Mouse (Mus musculus): ENCODE data around the gene Jaml. TPM values are rescaled to one million over a fixed set of nuclear protein-coding genes. Genes with fewer than 3 reads are reported as not detected.

Gene Jaml
- polyA plus RNA-seq, 1 experiment = 3.8 TPM

GRCm38 (mm10) chr9:45095149-45095937, 16.4 kb downstream of the Jaml start:
- WGBS = 83% methylated on average over 6 of the region's 6 CpGs
- H3K27ac ChIP-seq (ENCODE audit: insufficient read depth, low read length) = no peak overlapping the region
- TF ChIP-seq POLR2A (IDR thresholded peaks at IDR 0.05; ENCODE audit: borderline replicate concordance, insufficient read depth, low read length) = no peak
- TF ChIP-seq CTCF (IDR thresholded peaks at IDR 0.05; ENCODE audit: borderline replicate concordance, insufficient read depth, low read depth, low read length) = no peak
- no peaks in the 10 kb centered on the region for H3K27me3 ChIP-seq (ENCODE audit: control insufficient read depth, insufficient read depth, low read length)
- 0 out of 2 replicates have a peak, but pooled peaks cover 2% of the 10 kb centered on the region for H3K4me1 ChIP-seq (ENCODE audit: control insufficient read depth, insufficient read depth, low read length)
- H3K4me3 ChIP-seq (replicated peaks; ENCODE audit: insufficient read depth, low read depth, low read length) = no peak overlapping the region
- DNase-seq = no peak

- Histone ChIP-seq H3K4me1 (ENCODE audit: control insufficient read depth, insufficient read depth, low read length) (no peaks in the 10 kb centered on the region), H3K4me3 (replicated peaks; ENCODE audit: insufficient read depth, low read depth, low read length) (no peak overlapping the region), H3K27ac (ENCODE audit: insufficient read depth, low read length) (no peak overlapping the region), H3K27me3 (ENCODE audit: control insufficient read depth, insufficient read depth, low read length) (no peaks in the 10 kb centered on the region; the same call in 1 of the 2 replicates)
- WGBS = 75% methylated on average over 5 of the region's 5 CpGs
- TF ChIP-seq CTCF (IDR thresholded peaks at IDR 0.05; ENCODE audit: borderline replicate concordance, insufficient read depth, low read depth, low read length) = no peak
- TF ChIP-seq POLR2A (IDR thresholded peaks at IDR 0.05; ENCODE audit: borderline replicate concordance, insufficient read depth, low read length) = no peak
- no peak for DNase-seq
Observed at GRCm38 (mm10) chr9:45097877-45098276, 18.9 kb downstream of the Jaml start.

GRCm38 (mm10) chr9:45098426-45098825, 19.4 kb downstream of the Jaml start:
- H3K27ac ChIP-seq (ENCODE audit: insufficient read depth, low read length) = no peak overlapping the region
- TF ChIP-seq POLR2A (IDR thresholded peaks at IDR 0.05; ENCODE audit: borderline replicate concordance, insufficient read depth, low read length) = no peak
- no peak for TF ChIP-seq CTCF (IDR thresholded peaks at IDR 0.05; ENCODE audit: borderline replicate concordance, insufficient read depth, low read depth, low read length)
- WGBS = 30% methylated on average over 3 of the region's 3 CpGs
- H3K4me3 ChIP-seq (replicated peaks; ENCODE audit: insufficient read depth, low read depth, low read length) = no peak overlapping the region
- no peaks in the 10 kb centered on the region for H3K4me1 ChIP-seq (ENCODE audit: control insufficient read depth, insufficient read depth, low read length)
- H3K27me3 ChIP-seq (ENCODE audit: control insufficient read depth, insufficient read depth, low read length) = no peaks in the 10 kb centered on the region; the same call in 1 of the 2 replicates
- DNase-seq = no peak

DNA sequence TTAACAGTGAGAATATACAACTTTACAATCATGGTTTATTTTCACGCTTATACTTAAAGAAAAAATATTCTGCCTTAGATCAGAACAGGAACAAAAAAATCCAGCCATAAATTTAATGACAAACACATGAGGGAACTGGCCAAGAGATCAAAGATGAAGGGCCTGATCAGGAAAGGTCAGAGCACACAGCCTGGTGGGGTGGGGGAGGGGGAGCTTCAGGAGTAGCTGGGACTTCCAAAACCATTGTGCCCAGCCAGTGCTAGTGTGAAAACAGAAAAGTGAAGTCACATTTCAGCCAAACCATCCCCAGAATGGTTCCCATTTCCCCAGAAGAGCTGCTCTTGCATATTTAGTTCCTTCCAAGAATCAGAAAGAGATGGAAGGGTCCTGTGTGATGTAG, 23.5 kb downstream of the Jaml start:
- Histone ChIP-seq H3K27me3 (ENCODE audit: control insufficient read depth, insufficient read depth, low read length) (no peaks in the 10 kb centered on the region; the same call in 1 of the 2 replicates), H3K4me1 (ENCODE audit: control insufficient read depth, insufficient read depth, low read length) (no peaks in the 10 kb centered on the region), H3K4me3 (replicated peaks; ENCODE audit: insufficient read depth, low read depth, low read length) (no peak overlapping the region), H3K27ac (ENCODE audit: insufficient read depth, low read length) (no peak overlapping the region)
- no peak for DNase-seq
- TF ChIP-seq POLR2A (IDR thresholded peaks at IDR 0.05; ENCODE audit: borderline replicate concordance, insufficient read depth, low read length) (no peak), CTCF (IDR thresholded peaks at IDR 0.05; ENCODE audit: borderline replicate concordance, insufficient read depth, low read depth, low read length) (no peak)
- 94% methylated on average over 1 of the region's 1 CpGs for WGBS

DNA sequence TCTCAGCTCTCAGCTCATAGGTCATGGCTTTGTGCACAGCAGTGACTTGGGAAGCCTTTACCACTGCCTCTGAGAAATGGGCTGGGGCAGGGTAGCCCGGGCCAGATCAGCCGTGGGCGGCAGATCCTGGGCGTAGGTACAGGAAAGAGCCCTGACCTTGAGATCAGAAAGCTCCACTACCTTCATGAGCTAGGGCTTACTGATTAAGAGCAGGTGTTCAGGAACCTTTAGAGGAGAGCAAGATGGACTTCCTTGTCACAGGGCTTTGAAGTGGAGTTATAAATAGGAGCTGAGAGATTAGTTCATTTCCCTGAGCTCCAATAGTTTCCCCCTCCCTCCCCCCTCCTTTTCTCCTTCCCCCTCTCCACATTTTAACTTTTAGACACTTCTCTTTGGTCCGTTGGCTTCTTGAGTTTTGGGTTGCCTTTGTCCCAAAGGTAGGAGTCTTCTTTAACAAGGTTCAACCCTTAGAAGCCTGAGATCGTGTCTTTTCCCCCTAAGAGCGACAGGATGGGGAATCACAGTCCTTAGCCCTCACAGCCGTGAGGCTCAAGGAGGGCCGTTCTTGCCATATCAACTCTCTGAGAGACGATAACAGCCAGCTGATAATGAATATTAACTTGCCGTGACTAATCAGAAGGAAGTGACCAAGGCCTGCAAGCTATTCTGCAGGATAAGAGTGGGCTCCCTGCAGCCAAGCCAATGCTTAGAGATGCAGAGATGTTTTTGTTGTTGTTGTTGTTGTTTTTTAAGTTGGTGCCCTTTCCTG, 24.4 kb downstream of the Jaml start:
- Histone ChIP-seq H3K4me3 (replicated peaks; ENCODE audit: insufficient read depth, low read depth, low read length) (no peak overlapping the region), H3K27me3 (ENCODE audit: control insufficient read depth, insufficient read depth, low read length) (no peaks in the 10 kb centered on the region; the same call in 1 of the 2 replicates), H3K27ac (ENCODE audit: insufficient read depth, low read length) (no peak overlapping the region), H3K4me1 (ENCODE audit: control insufficient read depth, insufficient read depth, low read length) (no peaks in the 10 kb centered on the region)
- TF ChIP-seq CTCF (IDR thresholded peaks at IDR 0.05; ENCODE audit: borderline replicate concordance, insufficient read depth, low read depth, low read length) (no peak), POLR2A (IDR thresholded peaks at IDR 0.05; ENCODE audit: borderline replicate concordance, insufficient read depth, low read length) (no peak)
- WGBS = 74% methylated on average over 11 of the region's 11 CpGs
- no peak for DNase-seq

DNA sequence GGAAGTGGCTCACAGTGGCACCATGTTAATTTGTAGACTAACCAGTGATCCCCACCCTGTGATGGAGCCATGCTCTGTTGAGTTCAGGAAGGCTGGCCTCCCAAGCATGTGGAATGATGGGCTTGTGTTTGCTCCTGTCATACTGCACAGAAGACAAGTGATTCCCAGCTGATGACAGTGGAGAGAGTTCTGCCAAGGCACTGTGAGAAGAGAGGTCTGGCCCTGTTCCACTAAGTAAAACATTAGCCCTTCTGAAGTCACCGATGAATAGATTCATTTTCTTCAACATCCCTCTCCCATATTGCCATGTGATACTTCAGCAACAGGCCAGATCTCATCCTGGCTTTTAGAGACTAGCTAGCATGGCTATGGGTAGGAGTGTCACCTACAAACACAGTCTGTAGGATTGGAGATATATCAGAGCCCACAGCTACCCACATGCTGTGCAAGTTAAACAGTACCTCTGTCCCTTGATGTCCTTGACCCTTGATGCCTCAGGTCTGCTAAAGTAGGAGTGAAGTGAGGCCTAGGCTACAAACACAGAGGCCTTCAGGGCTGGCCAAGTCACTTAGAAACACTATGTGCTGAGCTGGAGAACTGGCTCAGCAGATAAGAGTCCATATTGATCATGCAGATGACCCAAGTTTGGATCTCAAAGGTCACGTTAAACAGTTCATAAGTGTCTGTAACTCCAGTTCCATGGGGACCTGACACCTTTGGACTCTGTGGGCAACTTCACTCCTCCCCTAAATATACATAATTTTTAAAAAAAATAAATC, 26.8 kb downstream of the Jaml start:
- no peaks in the 10 kb centered on the region for H3K4me1 ChIP-seq (ENCODE audit: control insufficient read depth, insufficient read depth, low read length)
- no peak overlapping the region for H3K4me3 ChIP-seq (replicated peaks; ENCODE audit: insufficient read depth, low read depth, low read length)
- H3K27ac ChIP-seq (ENCODE audit: insufficient read depth, low read length) = no peak overlapping the region
- WGBS = 81% methylated on average over 2 of the region's 2 CpGs
- no peak for TF ChIP-seq POLR2A (IDR thresholded peaks at IDR 0.05; ENCODE audit: borderline replicate concordance, insufficient read depth, low read length)
- no peak for TF ChIP-seq CTCF (IDR thresholded peaks at IDR 0.05; ENCODE audit: borderline replicate concordance, insufficient read depth, low read depth, low read length)
- DNase-seq = no peak
- H3K27me3 ChIP-seq (ENCODE audit: control insufficient read depth, insufficient read depth, low read length) = no peaks in the 10 kb centered on the region; the same call in 1 of the 2 replicates

GRCm38 (mm10) chr9:45115706-45116105, 36.7 kb downstream of the Jaml start:
- peak; percentile 89 to 92 for DNase-seq
- Histone ChIP-seq H3K4me3 (replicated peaks; ENCODE audit: insufficient read depth, low read depth, low read length) (peak overlapping the region; percentile 90), H3K27ac (ENCODE audit: insufficient read depth, low read length) (peak overlapping the region; percentile 99), H3K4me1 (ENCODE audit: control insufficient read depth, insufficient read depth, low read length) (peaks cover 20% of the 10 kb centered on the region), H3K27me3 (ENCODE audit: control insufficient read depth, insufficient read depth, low read length) (no peaks in the 10 kb centered on the region)
- under 1% methylated on average over 14 of the region's 14 CpGs for WGBS
- TF ChIP-seq POLR2A (IDR thresholded peaks at IDR 0.05; ENCODE audit: borderline replicate concordance, insufficient read depth, low read length) (peak; percentile 63; the same call in 1 of the 2 replicates), CTCF (IDR thresholded peaks at IDR 0.05; ENCODE audit: borderline replicate concordance, insufficient read depth, low read depth, low read length) (no peak)

All from cerebellum, adult 2 months (tissue).